12 mouse cellular contexts compared by ENCODE assay signal in the genomic region with DNA sequence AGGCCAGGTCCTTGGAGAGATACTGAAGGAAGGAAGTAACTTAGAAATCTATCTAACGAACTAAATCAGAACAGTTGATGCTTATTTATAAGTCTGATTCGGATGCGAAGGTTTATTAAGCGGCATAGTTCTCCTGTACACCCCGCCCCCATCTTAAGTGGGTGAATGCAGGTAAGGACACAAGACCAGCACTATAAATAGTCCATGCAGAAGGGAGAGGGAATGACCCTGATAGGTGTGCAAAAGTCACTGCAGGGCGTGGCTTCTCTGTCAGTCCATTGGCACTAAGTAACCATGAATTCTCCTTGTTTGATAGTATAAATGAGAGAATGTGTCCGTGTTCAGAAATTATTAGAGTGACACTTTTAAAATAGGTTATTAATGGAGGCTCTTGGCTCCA.
A peak's percentile ranks its signal among the peaks of the same experiment; 100 is the strongest.
DNase-seq lines count a peak whose midpoint lies in the region; ATAC-seq and TF ChIP-seq lines count a peak whose summit lies in the region.
"Had no signal": no experiment of that assay in that cellular context is flagged by ENCODE, and none has a peak within 500 bp of the region (broad histone marks: within the 10 kb centered on the region; RNA-seq: fewer than 3 reads in every experiment).

No protein-coding gene starts in this region.

- no peak for TF ChIP-seq POLR2A in kidney, adult 2 months (IDR thresholded peaks at IDR 0.05; ENCODE audit: low read depth, low read length)

- H3K4me2 ChIP-seq in intestine, postnatal 0 days (replicated peaks; ENCODE audit: low read depth) = peak overlapping the region; percentile 9; the same call in 1 of the 2 replicates
- H3K4me2 ChIP-seq in midbrain, embryonic 15.5 days = peak overlapping the region; percentile 13; the same call in 1 of the 2 replicates
- H3K4me2 ChIP-seq: embryonic facial prominence, embryonic 12.5 days; hindbrain, embryonic 15.5 days; limb, embryonic 12.5 days had no signal

- 40% methylated on average over 7 of the region's 7 CpGs for WGBS in kidney, adult 2 months
- WGBS in intestine, postnatal 0 days = 37% methylated on average over 7 of the region's 7 CpGs
- WGBS in midbrain, embryonic 15.5 days = 62% methylated on average over 7 of the region's 7 CpGs

- no peak overlapping the region for H3K4me3 ChIP-seq in kidney, adult 2 months (ENCODE audit: insufficient read depth, low read depth, low read length)
- no peak overlapping the region for H3K4me3 ChIP-seq in brown adipose tissue, adult 24 weeks (ENCODE audit: insufficient read depth, low read depth, low read length)
- H3K4me3 ChIP-seq in intestine, postnatal 0 days (ENCODE audit: low read depth, low read length) = no peak overlapping the region
- no peak overlapping the region for H3K4me3 ChIP-seq in midbrain, embryonic 15.5 days
- H3K4me3 ChIP-seq: embryonic facial prominence, embryonic 12.5 days; hindbrain, embryonic 15.5 days; limb, embryonic 12.5 days had no signal

- peaks cover 7% of the 10 kb centered on the region for H3K36me3 ChIP-seq in kidney, adult 2 months (ENCODE audit: control insufficient read depth, insufficient read depth, low read length)
- H3K36me3 ChIP-seq in intestine, postnatal 0 days (ENCODE audit: control insufficient read depth, insufficient read depth) = peaks cover 58% of the 10 kb centered on the region
- no peaks in the 10 kb centered on the region for H3K36me3 ChIP-seq in midbrain, embryonic 15.5 days (replicated peaks)
- H3K36me3 ChIP-seq: hindbrain, embryonic 15.5 days had no signal

- H3K9ac ChIP-seq in intestine, postnatal 0 days (ENCODE audit: low read depth, low read length) = no peak overlapping the region
- H3K9ac ChIP-seq in midbrain, embryonic 15.5 days = no peak overlapping the region
- H3K9ac ChIP-seq: embryonic facial prominence, embryonic 12.5 days; forebrain, postnatal 0 days; hindbrain, embryonic 15.5 days; limb, embryonic 12.5 days had no signal

- no peaks in the 10 kb centered on the region for H3K9me3 ChIP-seq in intestine, postnatal 0 days (ENCODE audit: control insufficient read depth)
- H3K9me3 ChIP-seq in midbrain, embryonic 15.5 days = no peaks in the 10 kb centered on the region
- H3K9me3 ChIP-seq: embryonic facial prominence, embryonic 12.5 days; hindbrain, embryonic 15.5 days; limb, embryonic 12.5 days had no signal

- peaks cover 46% of the 10 kb centered on the region for H3K4me1 ChIP-seq in kidney, adult 2 months (ENCODE audit: control insufficient read depth, insufficient read depth, low read length)
- peaks cover 40% of the 10 kb centered on the region for H3K4me1 ChIP-seq in brown adipose tissue, adult 24 weeks (ENCODE audit: control insufficient read depth, insufficient read depth, insufficient read length, low read length)
- H3K4me1 ChIP-seq in intestine, postnatal 0 days (replicated peaks; ENCODE audit: control insufficient read depth, insufficient read depth, low read length) = peaks cover 15% of the 10 kb centered on the region
- H3K4me1 ChIP-seq in midbrain, embryonic 15.5 days = peaks cover 23% of the 10 kb centered on the region

- no peak for TF ChIP-seq CTCF in kidney, adult 2 months (conservative IDR thresholded peaks at IDR 0.05; ENCODE audit: insufficient read depth, insufficient read length, low read depth, low read length)
- TF ChIP-seq CTCF in intestine, postnatal 0 days (IDR thresholded peaks at IDR 0.05; ENCODE audit: low read depth) = no peak

- DNase-seq in kidney, adult 2 months = no peak
- DNase-seq in kidney, postnatal 36 days = no peak
- DNase-seq in cerebellum, adult 9-10 months = no peak
- DNase-seq in right cerebral cortex, adult 2 months (ENCODE audit: low spot score in 2 of 2) = no peak
- DNase-seq: forebrain, postnatal 0 days had no signal

- H3K27me3 ChIP-seq in kidney, adult 2 months (replicated peaks; ENCODE audit: control insufficient read depth, insufficient read depth, low read length) = no peaks in the 10 kb centered on the region
- no peaks in the 10 kb centered on the region for H3K27me3 ChIP-seq in intestine, postnatal 0 days (replicated peaks; ENCODE audit: control insufficient read depth, insufficient read depth, low read length)
- no peaks in the 10 kb centered on the region for H3K27me3 ChIP-seq in midbrain, embryonic 15.5 days (replicated peaks)
- H3K27me3 ChIP-seq: CH12.LX; embryonic facial prominence, embryonic 12.5 days; hindbrain, embryonic 15.5 days; limb, embryonic 12.5 days had no signal

- H3K27ac ChIP-seq in kidney, adult 2 months (ENCODE audit: insufficient read depth, low read depth, low read length) = peak overlapping the region; percentile 99
- peak overlapping the region; percentile 81 for H3K27ac ChIP-seq in brown adipose tissue, adult 24 weeks (replicated peaks; ENCODE audit: low read depth, low read length)
- H3K27ac ChIP-seq in intestine, postnatal 0 days (ENCODE audit: low read depth, low read length) = peak overlapping the region; percentile 81
- H3K27ac ChIP-seq in midbrain, embryonic 15.5 days = peak overlapping the region; percentile 32; the same call in 1 of the 2 replicates
- H3K27ac ChIP-seq: embryonic facial prominence, embryonic 12.5 days; limb, embryonic 12.5 days had no signal

- ATAC-seq in intestine, postnatal 0 days = peak; percentile 38; the same call in 1 of the 2 replicates
- peak; percentile 37; the same call in 1 of the 2 replicates for ATAC-seq in midbrain, embryonic 15.5 days (replicated peaks)

Comparison
In these comparisons a context has a peak if more than half of its experiments do, and no peak if none do; other contexts are left out.
1. H3K27ac ChIP-seq: peak in every context shown above with its lines; median percentile 99 in kidney, adult 2 months; 81 in brown adipose tissue, adult 24 weeks; 81 in intestine, postnatal 0 days; 32 in midbrain, embryonic 15.5 days.